Mouse (Mus musculus) mature B cell (primary cell): ENCODE data around the gene Gm4131.

Experiments used
- in situ Hi-C: fragments of 300-500 bp; cut with MboI; formaldehyde crosslinking; loops from 2 replicates; pipeline ENCODE4 v1.14.3; 2019

Gm4131 gene

DNA sequence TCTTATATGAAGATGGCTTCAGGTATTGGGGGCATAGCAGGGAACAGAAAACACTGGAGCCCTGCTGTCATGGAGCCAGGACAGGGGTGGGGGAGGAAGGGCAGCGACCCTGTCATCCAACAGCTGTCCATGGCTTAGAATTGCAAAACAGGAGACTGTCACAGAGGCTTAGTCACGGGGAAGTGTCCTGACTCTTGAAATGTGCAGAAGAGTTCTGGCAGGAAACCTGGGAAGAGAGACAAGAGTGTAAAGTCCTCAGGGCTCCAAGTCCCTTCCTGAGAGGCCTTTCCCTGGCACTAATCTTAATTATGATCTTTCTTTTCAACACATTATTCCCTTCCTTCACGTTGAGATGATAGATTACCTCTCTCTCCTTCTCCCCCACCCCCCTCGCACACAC, 16.6 kb downstream of the Gm4131 start:
- in situ Hi-C loops: no loop called here

DNA sequence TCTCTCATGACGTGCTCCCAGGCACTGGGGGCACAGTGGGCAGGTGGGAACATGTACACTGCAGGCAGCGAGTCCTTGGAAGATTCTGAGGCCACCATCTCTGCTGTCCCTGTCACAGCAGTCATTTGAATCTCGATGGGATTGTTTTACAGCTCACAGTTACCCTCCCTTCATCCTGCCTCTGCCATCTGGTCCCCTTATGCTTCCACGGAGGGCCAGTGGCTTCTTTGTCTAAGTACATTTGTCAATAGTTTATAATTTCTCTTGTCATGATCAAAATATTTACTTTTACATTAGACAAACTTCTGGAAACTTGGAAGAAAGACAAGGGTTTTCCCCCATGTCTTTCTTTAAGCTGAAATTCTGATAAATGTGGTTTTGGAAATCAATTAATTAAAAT, 20.0 kb downstream of the Gm4131 start:
- in situ Hi-C loops: no loop called here

DNA sequence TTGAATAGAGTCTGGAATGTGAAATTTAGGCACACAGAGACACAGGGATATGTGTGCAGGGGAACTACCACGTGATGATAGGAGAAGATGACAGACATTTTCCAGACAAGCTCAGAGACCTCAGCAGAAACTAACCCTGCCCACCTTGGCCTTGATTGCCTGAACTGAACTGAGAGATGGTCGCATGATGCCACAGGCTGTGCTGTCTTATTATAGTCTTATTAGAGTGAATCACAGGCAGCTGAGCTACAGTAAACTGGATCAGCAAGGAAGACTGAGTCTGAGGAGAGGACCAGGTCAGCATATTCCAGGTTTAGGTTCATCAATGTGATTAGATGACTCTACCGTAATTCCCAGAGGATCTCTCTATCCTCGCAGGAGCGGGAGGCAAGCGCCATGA, 20.4 kb downstream of the Gm4131 start:
- in situ Hi-C loops: no loop called here

DNA sequence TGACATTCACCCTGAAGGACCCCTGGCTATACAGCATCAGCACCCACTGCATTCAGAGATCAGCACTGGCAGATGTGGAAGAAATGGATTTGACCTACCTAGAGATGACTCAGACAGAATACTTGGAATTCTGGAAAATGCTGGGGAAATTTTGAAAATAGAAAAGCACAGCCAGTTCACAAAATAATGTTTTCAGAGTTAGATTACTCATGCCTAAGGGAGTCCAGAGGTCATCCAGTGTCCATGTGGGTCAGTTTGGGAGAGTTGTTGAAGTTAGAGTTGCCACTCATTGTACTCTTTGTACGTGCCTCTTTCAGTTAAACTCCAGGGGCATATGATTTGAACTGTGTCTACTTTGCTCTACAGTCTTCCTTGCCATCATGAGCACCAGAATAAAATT, 25.0 kb downstream of the Gm4131 start:
- in situ Hi-C loops: no loop called here

DNA sequence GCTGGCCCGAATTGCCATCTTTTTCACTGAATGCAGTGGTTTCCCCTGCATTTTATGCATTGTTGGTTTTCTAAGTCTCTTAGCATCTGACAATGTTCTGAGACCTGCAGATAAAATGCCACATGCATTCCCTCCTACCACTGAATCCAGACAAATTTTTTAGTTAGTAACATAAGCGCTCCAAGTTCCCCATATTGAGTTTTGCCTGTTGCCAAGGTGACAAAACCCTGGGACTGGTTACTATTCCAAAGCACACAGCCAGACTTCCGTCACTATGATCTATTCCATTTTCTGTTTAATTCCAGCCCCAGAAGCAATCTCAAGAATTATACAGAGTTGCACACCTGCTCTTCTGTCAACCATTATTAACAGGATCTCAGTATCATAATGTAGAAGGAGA, 26.9 kb downstream of the Gm4131 start:
- in situ Hi-C loops: no loop called here

DNA sequence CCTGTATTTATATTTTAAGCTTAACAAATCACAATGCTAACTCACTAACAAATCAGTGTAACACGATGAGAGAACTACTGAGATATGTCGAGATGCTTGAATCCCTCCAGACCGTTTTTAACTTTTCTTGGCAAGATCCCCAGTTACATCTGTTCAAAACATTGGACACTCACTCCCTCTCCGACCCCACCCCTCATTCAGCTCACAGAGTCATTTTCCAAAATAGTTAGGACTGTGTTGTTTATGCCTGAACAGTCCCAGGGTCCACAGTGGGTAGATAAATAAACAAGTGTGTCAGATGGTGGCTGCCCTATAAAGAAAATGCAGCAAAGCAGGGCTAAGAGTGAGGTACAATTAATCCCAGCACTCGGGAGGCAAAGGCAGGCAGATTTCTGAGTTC, 29.7 kb downstream of the Gm4131 start:
- in situ Hi-C loops: no loop called here

DNA sequence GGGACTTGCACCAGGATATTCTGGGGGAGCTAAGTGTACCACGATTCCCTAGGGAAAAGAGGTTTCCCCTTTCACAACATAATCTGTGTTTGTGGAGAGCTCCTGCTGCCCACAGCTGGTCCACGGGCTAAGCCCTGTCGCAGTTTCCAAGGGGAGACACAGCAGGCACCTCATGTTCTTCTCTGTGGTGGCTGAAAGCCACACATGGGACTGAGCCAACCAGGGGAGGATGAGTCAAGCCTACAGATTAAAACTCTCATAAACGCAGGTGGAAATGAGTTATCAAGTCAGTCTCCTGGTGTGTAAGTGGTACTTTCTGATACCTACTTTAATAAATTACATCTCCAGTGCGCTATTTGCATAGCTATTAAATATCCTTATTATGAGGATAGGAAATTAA, 30.6 kb downstream of the Gm4131 start:
- in situ Hi-C loops: no loop called here

DNA sequence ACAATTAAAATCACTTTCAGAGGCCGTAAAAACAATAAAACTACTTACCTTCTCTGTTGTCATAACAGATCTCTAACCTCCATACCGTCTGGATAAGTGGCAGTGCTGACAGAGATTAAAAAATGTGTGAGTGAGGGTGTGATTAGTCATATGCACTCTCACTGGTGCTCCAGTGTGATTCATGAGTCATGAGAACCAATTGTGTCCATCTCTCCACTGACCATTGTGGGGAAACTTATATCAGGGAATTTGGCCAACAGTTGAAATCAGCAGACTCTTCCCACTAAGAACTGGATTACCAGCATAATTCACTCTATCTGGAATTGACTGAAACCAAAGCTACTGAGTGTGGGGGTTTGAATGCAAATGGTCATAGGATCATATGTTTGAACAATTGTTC, 35.8 kb downstream of the Gm4131 start:
- in situ Hi-C loops: no loop called here

DNA sequence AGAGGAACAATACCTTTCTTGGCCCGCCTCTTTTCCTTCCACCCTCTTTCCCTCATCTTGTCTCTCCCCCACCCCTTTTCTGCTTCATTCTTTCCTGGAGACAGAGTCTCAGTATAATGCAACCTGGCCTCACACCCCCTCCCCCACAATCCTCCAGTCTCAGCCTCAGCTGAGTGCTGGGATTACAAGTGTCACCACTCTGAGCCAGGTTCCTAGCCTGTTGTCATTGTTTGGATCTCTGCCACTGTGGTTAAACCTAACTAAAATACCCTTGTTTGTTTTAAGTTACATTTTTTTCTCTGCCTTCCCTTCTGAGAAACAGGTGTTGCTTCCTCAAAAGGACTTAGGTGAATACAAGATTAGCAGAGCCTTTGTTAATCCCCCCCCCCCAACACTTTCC, 53.9 kb downstream of the Gm4131 start:
- in situ Hi-C loops: no loop called here

DNA sequence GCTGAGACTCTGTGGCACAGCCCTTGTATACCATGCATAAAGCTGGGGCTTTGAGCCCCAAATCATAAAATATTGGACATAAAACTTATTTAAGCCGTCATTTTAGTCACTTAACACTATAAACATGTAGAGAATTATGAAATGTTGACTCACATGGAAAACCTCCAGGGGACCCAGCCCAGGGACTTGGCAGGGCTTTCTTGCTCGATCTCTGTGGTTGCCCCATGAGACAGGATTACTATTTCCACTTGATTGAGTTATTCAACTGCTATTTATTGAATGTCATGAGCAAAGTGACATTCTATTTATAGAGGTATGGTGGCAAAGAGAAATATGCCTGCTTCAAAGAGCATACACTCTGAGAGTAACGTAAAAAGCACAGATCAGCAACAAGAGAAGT, 57.4 kb downstream of the Gm4131 start:
- in situ Hi-C loops: no loop called here

DNA sequence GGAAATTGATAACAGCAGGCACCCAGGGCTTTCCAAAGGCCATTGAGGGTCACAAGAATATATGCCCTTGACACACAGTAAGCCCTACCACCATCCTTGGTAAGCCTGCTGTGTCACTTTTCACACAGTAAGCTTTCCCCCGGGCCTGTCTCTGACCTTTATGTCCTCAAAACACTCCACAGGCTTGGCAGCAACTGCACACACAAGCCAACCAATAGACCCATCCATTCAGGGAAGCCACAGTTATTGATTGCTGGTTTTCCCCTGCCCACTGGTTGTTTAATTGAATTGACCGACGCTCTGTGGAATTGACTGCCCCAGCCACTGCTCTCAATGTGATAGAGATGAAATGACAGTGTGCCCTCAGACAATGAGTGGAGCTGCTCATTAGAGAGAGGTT, 60.5 kb downstream of the Gm4131 start:
- in situ Hi-C loops: no loop called here

DNA sequence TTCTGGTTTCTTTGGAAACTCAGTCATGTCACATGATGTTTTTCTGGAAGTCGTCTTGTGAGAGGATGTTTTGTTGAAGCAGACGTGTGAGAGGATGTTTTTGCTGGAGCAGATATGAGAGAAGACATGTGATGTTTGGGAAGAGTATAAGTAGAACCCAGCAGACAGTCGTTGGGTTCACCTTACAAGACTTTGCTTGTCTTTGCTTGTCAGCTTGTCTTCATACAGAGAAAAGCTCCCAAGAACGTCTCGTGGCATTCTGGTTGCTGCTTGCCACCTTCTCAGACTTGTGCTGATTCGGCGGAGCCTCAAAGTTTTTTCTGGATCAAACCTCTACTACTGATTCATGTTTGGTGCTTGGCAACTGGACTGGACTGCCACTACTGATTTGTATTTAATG, 69.3 kb downstream of the Gm4131 start:
- in situ Hi-C loops: no loop called here

DNA sequence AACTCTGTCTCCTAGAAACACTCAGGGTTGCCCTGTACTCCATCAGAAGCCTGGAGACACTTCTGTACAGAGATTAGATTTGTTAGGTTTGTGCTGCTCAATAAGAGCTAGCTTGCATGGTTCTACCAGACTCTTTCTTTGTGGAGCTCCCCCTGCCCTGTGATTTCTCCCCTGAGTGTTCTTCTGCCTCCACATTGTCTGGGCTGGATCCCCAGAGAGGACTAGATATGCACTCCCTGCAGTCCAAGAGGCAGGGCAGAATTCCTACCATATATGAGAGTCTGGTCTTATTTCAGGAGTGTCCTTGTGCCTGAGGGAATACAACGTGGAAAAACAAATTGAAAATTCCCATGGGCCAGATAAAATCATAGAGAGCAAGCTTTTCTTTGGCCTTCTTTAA, 70.2 kb downstream of the Gm4131 start:
- in situ Hi-C loops: no loop called here

DNA sequence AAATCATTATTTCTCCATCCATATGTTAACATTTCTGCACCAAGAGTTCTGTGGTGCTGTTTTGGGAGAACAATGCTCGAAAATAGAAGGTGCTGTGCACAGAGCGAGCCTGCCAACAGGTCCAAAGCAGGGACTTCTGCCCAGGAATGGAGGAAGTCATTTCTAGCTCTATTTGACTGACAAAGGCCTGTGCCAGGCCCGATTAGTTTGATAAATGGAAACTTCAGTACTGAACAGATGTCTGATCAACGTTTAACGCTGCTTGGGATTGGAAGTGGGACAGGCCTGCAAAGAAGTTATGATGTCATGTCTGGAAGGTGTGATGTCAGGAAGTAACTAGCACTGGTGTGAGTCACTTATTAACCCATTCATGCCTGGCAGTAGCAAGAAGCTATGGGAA, 73.3 kb downstream of the Gm4131 start:
- in situ Hi-C loops: no loop called here

DNA sequence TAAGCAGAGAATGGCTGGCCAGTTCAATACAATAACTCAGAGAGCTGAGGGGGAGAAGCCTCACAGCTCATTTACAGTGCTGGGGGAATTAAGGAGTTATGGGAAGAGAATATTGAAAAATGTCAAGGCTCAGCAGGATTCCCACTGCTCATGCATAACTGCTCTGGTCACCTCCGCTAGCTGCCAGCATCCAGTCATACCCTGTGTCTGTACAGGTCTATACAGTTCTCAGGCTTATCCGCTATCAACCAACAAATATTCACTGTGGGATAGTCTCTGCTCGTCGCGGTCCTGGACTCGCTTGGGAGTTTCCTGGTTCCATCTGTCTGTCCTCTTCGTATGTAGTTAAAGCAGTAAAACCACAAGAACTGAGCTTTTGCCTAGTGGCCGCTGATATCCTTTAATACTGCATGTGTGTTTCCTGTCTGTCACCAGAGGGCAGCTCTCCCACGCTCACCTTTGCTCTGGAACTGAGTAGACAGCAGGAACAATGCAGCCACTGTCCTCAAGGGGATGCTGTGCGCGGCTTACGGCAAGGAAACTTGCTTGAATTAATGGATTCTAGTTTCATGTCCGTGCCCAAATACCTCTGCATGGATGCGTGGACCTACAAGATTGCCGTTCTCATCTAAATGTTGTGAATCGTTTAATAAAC, 74.4 kb downstream of the Gm4131 start:
- in situ Hi-C loops: no loop called here

DNA sequence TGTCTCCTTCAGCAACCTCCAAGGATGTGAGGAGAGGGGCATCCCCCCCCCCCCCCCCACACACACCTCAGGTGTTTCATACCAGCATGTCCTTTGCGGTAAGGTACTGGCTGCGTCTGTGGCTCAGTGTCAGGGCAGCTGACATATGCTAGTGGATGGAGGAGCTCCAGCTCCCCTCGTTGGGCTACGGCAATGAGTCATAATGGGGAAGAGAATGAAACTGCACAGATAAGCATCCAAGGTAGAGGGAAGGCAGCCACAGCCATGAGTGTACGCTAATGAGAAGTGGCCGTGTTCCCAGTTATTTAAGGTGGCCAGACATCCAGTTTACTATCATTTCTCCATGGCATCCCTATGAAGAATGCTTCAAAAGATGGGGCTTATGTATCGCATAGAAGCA, 78.5 kb downstream of the Gm4131 start:
- in situ Hi-C loops: no loop called here

DNA sequence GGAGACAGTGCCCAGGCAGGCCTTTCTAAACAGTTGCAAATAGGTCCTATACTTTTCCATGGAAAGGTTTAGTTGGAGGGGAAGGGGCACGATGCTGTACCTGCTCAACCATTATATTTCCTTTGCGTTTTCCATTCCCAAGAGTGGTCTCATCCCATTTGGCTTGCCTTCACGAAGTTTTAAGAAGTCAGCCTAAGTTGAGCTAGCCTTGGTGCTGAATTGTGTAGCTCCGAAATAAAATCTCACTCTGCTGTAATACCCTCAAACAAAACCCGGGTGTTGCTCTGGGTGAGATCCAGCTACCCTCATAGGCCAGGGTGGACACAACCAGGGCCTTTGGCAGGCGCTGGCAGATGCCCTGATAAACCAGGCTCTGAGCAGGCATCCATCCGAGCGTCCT, 85.3 kb downstream of the Gm4131 start:
- in situ Hi-C loops: no loop called here

DNA sequence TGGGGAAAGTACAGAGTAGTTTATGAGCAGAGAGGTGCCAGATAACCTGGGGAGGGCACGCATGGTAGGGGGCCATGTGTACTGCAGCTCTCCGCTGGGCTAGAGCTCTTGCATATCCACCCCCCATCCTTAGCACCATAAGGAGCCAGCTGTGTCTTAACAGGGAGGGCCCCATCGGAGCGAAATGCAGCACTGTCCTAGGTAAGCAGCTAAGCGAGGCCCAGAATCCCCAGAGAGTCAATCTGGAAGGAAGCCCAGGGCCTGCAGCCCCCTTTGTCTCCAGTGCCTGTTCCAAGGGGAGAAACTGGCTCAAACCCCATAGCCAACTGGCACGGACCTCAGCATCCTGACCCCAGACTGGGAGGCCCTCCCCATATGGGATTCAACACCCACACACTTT, 87.3 kb downstream of the Gm4131 start:
- in situ Hi-C loops: no loop called here

DNA sequence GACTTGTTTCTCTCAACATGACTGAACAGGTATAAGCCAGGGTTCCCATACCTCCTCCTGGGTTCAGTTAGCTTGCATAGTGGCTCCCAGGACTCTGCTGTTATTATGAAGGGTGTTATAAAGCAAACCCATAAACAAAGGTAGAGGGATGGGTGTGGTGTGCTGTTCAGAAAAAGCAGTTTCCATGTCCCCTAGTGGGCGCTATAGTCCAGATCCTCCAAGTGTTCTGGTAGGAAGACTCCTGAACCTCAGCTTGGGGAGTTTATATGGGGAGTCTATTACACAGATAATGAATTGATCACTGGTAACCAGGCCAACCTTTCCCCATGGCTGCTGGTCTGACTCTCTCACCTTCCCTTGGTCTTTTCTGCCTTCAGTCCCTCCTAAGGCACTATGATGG, 92.2 kb downstream of the Gm4131 start:
- in situ Hi-C loops: no loop called here

DNA sequence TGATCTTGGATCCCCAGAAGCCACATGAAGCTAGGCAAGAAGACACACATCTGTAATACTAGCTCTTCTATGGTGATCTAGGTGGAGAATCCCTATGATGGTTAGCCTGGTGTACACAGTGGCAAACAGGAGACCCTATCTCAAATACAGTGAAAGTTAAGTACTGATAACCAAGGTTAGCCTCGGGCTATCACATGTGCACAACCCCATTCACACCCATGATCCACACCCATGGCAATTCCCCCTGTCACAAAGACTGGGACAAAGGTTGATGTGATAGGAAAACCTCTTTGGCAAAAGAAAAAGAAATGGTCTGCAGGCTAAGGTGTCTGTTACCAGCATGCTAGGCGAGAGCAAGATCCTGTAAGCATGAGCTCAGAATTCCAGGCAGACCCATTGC, 94.7 kb downstream of the Gm4131 start:
- in situ Hi-C loops: no loop called here

DNA sequence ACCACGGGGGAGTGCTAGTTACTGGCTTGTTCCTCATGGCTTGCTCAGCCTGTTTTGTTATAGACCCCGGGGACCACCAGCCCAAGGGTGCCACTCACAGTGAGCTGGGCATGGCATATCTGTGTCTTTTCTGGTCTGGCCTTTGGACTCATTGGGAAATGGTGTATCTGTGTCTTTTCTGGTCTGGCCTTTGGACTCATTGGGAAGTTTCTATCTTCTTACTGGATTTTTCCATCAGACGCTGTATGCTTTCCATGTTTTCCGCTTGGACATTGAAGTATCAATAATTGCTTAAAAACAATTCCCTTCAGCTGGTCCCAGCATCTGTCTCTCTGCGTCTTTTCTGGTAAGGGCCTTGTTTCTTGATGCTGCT, 98.0 kb downstream of the Gm4131 start:
- in situ Hi-C loops: no loop called here

DNA sequence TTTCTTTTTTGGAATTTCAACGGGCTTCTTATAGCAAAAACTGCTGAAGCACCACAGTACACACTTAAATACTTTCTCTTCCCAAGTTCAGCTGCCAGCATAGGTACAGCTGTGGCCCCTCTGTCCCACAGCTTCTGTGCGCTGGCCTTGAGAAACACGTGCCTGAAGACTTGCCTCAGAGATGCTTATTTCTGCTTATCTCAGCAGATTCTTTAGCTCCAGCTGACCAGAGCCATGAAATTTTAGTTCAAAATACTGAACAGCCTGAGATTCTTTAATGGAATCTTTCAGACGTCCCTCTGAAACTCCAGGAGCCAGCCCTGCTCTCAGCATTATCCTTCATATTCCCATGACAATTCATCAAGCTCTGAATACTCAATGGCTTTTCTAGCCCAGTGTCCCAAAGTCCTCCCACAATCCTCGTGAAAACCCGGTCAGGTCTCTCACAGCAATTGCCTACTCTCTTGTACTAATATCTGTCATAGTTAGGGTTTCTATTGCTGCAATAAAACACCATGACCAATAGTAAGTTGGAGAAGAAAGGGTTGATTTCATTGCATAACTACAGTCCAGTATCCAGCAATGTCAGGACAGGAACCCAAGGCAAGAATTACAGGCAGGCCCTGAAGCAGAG, 98.5 kb downstream of the Gm4131 start:
- in situ Hi-C loops: no loop called here

DNA sequence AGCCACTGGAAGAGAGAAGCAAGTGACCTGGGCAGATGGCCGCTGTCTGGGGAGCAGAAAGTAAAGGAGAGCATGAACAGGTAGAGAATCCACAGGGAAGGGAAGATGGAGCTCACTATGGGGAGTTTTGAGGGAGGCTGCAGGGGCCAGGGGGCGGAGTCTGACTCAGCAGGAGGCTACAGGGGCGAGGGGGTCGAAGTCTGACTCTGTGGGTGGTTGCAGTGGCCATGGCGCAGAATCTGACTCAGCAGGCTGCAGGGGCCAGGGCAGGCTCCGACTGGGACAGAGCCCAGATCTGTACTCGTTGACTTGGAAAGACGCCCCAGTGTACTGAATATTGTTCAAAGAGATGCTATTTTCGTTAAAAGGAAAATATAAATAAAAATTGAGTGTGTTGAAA, 101.8 kb downstream of the Gm4131 start:
- in situ Hi-C loops: no loop called here

DNA sequence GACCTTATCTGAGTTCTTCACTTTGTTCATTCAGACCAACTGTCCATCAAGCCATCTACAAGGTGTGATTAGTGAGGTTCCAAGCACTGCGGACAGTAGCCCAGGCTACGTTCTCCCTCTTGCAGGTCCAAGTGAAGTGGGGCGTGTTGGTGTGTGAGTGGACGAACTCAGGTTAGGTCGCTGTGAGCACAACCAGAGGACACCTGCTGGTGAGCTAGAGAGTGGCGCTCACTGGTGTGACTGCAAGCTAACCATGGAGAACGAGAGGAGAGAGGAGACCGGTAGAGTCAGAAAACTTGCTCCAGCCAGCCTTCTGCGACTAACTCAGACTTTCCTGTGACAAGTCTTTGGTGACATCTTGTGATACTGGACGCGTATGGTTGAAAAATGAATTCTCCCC, 107.2 kb downstream of the Gm4131 start:
- in situ Hi-C loops: loop anchor here (10.0 kb wide), 1 partner anchor 885 kb away; no protein-coding TSS in a partner anchor
